In genomic region chr12:58214289-58215136, GRCm38 (mm10) we compare ENCODE assay signal across 8 mouse cellular contexts. TPM values are rescaled to one million over a fixed set of nuclear protein-coding genes. Genes with fewer than 3 reads are reported as not detected.
DNase-seq lines count a peak whose midpoint lies in the region; ATAC-seq lines count a peak whose summit lies in the region.

No protein-coding gene starts in this region.

- intact Hi-C loops in left cerebral cortex, postnatal 14 days (cut with DNase I), result loop anchor here (5.0 to 10.0 kb wide), 4 partner anchors 387 to 710 kb away; no protein-coding TSS in a partner anchor

- peak overlapping the region; percentile 50 for H3K4me3 ChIP-seq in forebrain, embryonic 12.5 days (replicated peaks)
- peak overlapping the region; percentile 48 for H3K4me3 ChIP-seq in kidney, embryonic 15.5 days (replicated peaks)
- peak overlapping the region; percentile 53 for H3K4me3 ChIP-seq in midbrain, embryonic 14.5 days (replicated peaks; ENCODE audit: low read depth, low read length)

- H3K27ac ChIP-seq in forebrain, embryonic 12.5 days, result no peak overlapping the region
- no peak overlapping the region for H3K27ac ChIP-seq in kidney, embryonic 15.5 days
- H3K27ac ChIP-seq in midbrain, embryonic 14.5 days (replicated peaks; ENCODE audit: low read depth, low read length), result no peak overlapping the region

- peak; percentile 5 for DNase-seq in right cerebral cortex, adult 18-20 months
- DNase-seq in right cerebral cortex, postnatal 4 days, result no peak
- peak; percentile 38 for DNase-seq in midbrain, embryonic 14.5 days
- no peak for DNase-seq in left cerebral cortex, postnatal 14 days (ENCODE audit: low spot score in 2 of 2)
- DNase-seq in frontal cortex, postnatal 25 days (ENCODE audit: low spot score in 2 of 2), result no peak

- H3K27me3 ChIP-seq in forebrain, embryonic 12.5 days, result peaks cover 59% of the 10 kb centered on the region
- peaks cover 37% of the 10 kb centered on the region for H3K27me3 ChIP-seq in kidney, embryonic 15.5 days
- peaks cover 41% of the 10 kb centered on the region for H3K27me3 ChIP-seq in midbrain, embryonic 14.5 days (ENCODE audit: control insufficient read depth, insufficient read depth, low read length)

- H3K4me1 ChIP-seq in forebrain, embryonic 12.5 days, result peaks cover 26% of the 10 kb centered on the region
- H3K4me1 ChIP-seq in kidney, embryonic 15.5 days, result peaks cover 33% of the 10 kb centered on the region
- peaks cover 15% of the 10 kb centered on the region for H3K4me1 ChIP-seq in midbrain, embryonic 14.5 days (ENCODE audit: control insufficient read depth, insufficient read depth, low read length)

- 4% methylated on average over 13 of the region's 13 CpGs for WGBS in forebrain, embryonic 12.5 days
- 8% methylated on average over 13 of the region's 13 CpGs for WGBS in kidney, embryonic 15.5 days
- 5% methylated on average over 13 of the region's 13 CpGs for WGBS in midbrain, embryonic 14.5 days

- H3K4me2 ChIP-seq in forebrain, embryonic 12.5 days, result peak overlapping the region; percentile 89
- peak overlapping the region; percentile 89 for H3K4me2 ChIP-seq in kidney, embryonic 15.5 days
- peak overlapping the region; percentile 96 for H3K4me2 ChIP-seq in midbrain, embryonic 14.5 days (ENCODE audit: low read length)

- no peak overlapping the region for H3K9ac ChIP-seq in forebrain, embryonic 12.5 days
- H3K9ac ChIP-seq in kidney, embryonic 15.5 days, result no peak overlapping the region
- no peak overlapping the region for H3K9ac ChIP-seq in midbrain, embryonic 14.5 days (replicated peaks; ENCODE audit: low read length)

- no peaks in the 10 kb centered on the region for H3K36me3 ChIP-seq in forebrain, embryonic 12.5 days (replicated peaks)
- H3K36me3 ChIP-seq in kidney, embryonic 15.5 days, result no peaks in the 10 kb centered on the region
- no peaks in the 10 kb centered on the region for H3K36me3 ChIP-seq in midbrain, embryonic 14.5 days (ENCODE audit: control insufficient read depth, insufficient read depth, low read length)

- no peak for ATAC-seq in forebrain, embryonic 12.5 days (ENCODE audit: low FRiP score)
- ATAC-seq in kidney, embryonic 15.5 days (replicated peaks; ENCODE audit: low FRiP score), result no peak; the same call in 1 of the 2 replicates
- no peak for ATAC-seq in midbrain, embryonic 14.5 days (ENCODE audit: low FRiP score, low TSS enrichment)
- ATAC-seq in CD4-positive, CD25-positive, alpha-beta regulatory T cell, adult 4 months, result no peak

- H3K9me3 ChIP-seq in forebrain, embryonic 12.5 days, result no peaks in the 10 kb centered on the region
- no peaks in the 10 kb centered on the region for H3K9me3 ChIP-seq in kidney, embryonic 15.5 days (replicated peaks)
- H3K9me3 ChIP-seq in midbrain, embryonic 14.5 days (ENCODE audit: control insufficient read depth, low read length), result no peaks in the 10 kb centered on the region

RNA-seq across cellular contexts. Expression of gene Sstr1, which starts 2.9 kb away (rescaled TPM):
- 1.9 and 2.4 TPM in 2 replicates for polyA plus RNA-seq in forebrain, embryonic 12.5 days (2016; fragmentation: Nextera tagmentation; extraction: Ambion mirVana)
- polyA plus RNA-seq in kidney, embryonic 15.5 days (2015; fragmentation: Nextera tagmentation; extraction: Ambion mirVana), result 1.1 and 1.5 TPM in 2 replicates
- polyA plus RNA-seq in midbrain, embryonic 14.5 days (2014; fragmentation: Nextera tagmentation; extraction: Ambion mirVana), result 4.8 and 17.3 TPM in 2 replicates
- polyA plus RNA-seq in CD4-positive, CD25-positive, alpha-beta regulatory T cell, adult 4 months (2017; shearing (Covaris generic)), result not detected
- total RNA-seq in left cerebral cortex, postnatal 14 days (2021), result 10 to 100 TPM; 66.5 to 70.6 TPM

RNA-seq across cellular contexts. Expression of gene Clec14a, which starts 54.6 kb away (rescaled TPM):
- 4.6 and 5.5 TPM in 2 replicates for polyA plus RNA-seq in forebrain, embryonic 12.5 days (2016; fragmentation: Nextera tagmentation; extraction: Ambion mirVana)
- polyA plus RNA-seq in kidney, embryonic 15.5 days (2015; fragmentation: Nextera tagmentation; extraction: Ambion mirVana), result 12.0 and 12.3 TPM in 2 replicates
- polyA plus RNA-seq in midbrain, embryonic 14.5 days (2014; fragmentation: Nextera tagmentation; extraction: Ambion mirVana), result 0.96 and 5.1 TPM in 2 replicates
- polyA plus RNA-seq in CD4-positive, CD25-positive, alpha-beta regulatory T cell, adult 4 months (2017; shearing (Covaris generic)), result not detected
- total RNA-seq in left cerebral cortex, postnatal 14 days (2021), result 1 to 10 TPM; 3.2 to 3.6 TPM

Comparison
In these comparisons a context has a peak if more than half of its experiments do, and no peak if none do; other contexts are left out.
1. DNase-seq: peak in right cerebral cortex, adult 18-20 months (single experiment) and midbrain, embryonic 14.5 days (single experiment); none in right cerebral cortex, postnatal 4 days (single experiment), left cerebral cortex, postnatal 14 days (0 of 2) and frontal cortex, postnatal 25 days (0 of 2).
2. Peak in every context shown above with its lines, with median percentiles within 50 percentile points of each other: H3K4me2 ChIP-seq and H3K4me3 ChIP-seq.